Comparison of ENCODE assay signal across 8 mouse cellular contexts in genomic region chr13:107469491-107470276, GRCm38 (mm10).
A peak's percentile ranks its signal among the peaks of the same experiment; 100 is the strongest.
DNase-seq lines count a peak whose midpoint lies in the region; ATAC-seq and TF ChIP-seq lines count a peak whose summit lies in the region.

No protein-coding gene starts in this region.

- H3K27me3 ChIP-seq in limb, embryonic 11.5 days (ENCODE audit: control insufficient read depth, insufficient read depth, low read length) = no peaks in the 10 kb centered on the region
- no peaks in the 10 kb centered on the region for H3K27me3 ChIP-seq in midbrain, embryonic 16.5 days (ENCODE audit: control insufficient read depth, insufficient read depth, low read depth, low read length)

- no peaks in the 10 kb centered on the region for H3K9me3 ChIP-seq in limb, embryonic 11.5 days (ENCODE audit: control insufficient read depth, low read length)
- no peaks in the 10 kb centered on the region for H3K9me3 ChIP-seq in midbrain, embryonic 16.5 days (replicated peaks; ENCODE audit: control insufficient read depth, low read length, poor library complexity, severe bottlenecking)

- no peak overlapping the region for H3K27ac ChIP-seq in embryonic fibroblast, embryonic 13.5 days (ENCODE audit: insufficient read depth, low read length)
- no peak overlapping the region for H3K27ac ChIP-seq in limb, embryonic 11.5 days (replicated peaks; ENCODE audit: low read depth, low read length)
- H3K27ac ChIP-seq in midbrain, embryonic 16.5 days (ENCODE audit: low read length) = no peak overlapping the region

- no peak overlapping the region for H3K9ac ChIP-seq in limb, embryonic 11.5 days (ENCODE audit: low read length)
- 0 out of 2 replicates have a peak overlapping the region, but pooled peaks have one; percentile 53 for H3K9ac ChIP-seq in midbrain, embryonic 16.5 days (ENCODE audit: low read depth, low read length)

- H3K4me2 ChIP-seq in limb, embryonic 11.5 days (ENCODE audit: low read depth, severe bottlenecking) = peak overlapping the region; percentile 31
- H3K4me2 ChIP-seq in midbrain, embryonic 16.5 days (ENCODE audit: low read length) = peak overlapping the region; percentile 54

- 0 out of 2 replicates have a peak, but pooled peaks have one; percentile 35 for ATAC-seq in limb, embryonic 11.5 days (ENCODE audit: insufficient number of reproducible peaks, low FRiP score, low TSS enrichment, low read depth)
- ATAC-seq in midbrain, embryonic 16.5 days = peak; percentile 63
- ATAC-seq in activated CD4-positive, CD25-positive, alpha-beta regulatory T cell, adult 4 months = no peak

- no peak for TF ChIP-seq CTCF in embryonic fibroblast, embryonic 13.5 days (IDR thresholded peaks at IDR 0.05; ENCODE audit: borderline replicate concordance, insufficient read depth, low read length)

- TF ChIP-seq POLR2A in embryonic fibroblast, embryonic 13.5 days (IDR thresholded peaks at IDR 0.05; ENCODE audit: low read depth, low read length) = no peak

- peak; percentile 13 for DNase-seq in 3T3-L1 (ENCODE audit: low read depth, low spot score)
- DNase-seq in adrenal gland, postnatal 10 days = peak; percentile 76
- peak; percentile 40 for DNase-seq in heart, postnatal 4 days
- DNase-seq in limb, embryonic 11.5 days (ENCODE audit: low spot score) = no peak
- DNase-seq in frontal cortex, adult 2 months (ENCODE audit: extremely low spot score in 1 of 2, low spot score in 1 of 2) = no peak

- H3K4me3 ChIP-seq in embryonic fibroblast, embryonic 13.5 days (ENCODE audit: insufficient read depth, low read length) = peak overlapping the region; percentile 12; the same call in 1 of the 2 replicates
- H3K4me3 ChIP-seq in limb, embryonic 11.5 days (ENCODE audit: low read depth, low read length) = peak overlapping the region; percentile 9; the same call in 1 of the 2 replicates
- H3K4me3 ChIP-seq in midbrain, embryonic 16.5 days (ENCODE audit: low read depth, low read length) = peak overlapping the region; percentile 25

- no peaks in the 10 kb centered on the region for H3K36me3 ChIP-seq in limb, embryonic 11.5 days (ENCODE audit: control insufficient read depth, insufficient read depth, low read length)
- no peaks in the 10 kb centered on the region for H3K36me3 ChIP-seq in midbrain, embryonic 16.5 days (ENCODE audit: control insufficient read depth, insufficient read depth, low read length)

- 3% methylated on average over 13 of the region's 13 CpGs for whole genome bisulfite sequencing in limb, embryonic 11.5 days
- 2% methylated on average over 13 of the region's 13 CpGs for WGBS in midbrain, embryonic 16.5 days

- 0 out of 2 replicates have a peak, but pooled peaks cover 2% of the 10 kb centered on the region for H3K4me1 ChIP-seq in embryonic fibroblast, embryonic 13.5 days (ENCODE audit: control insufficient read depth, insufficient read depth, low read length)
- H3K4me1 ChIP-seq in limb, embryonic 11.5 days (ENCODE audit: control insufficient read depth, insufficient read depth, low read length) = peaks cover 8% of the 10 kb centered on the region; the same call in 1 of the 2 replicates
- H3K4me1 ChIP-seq in midbrain, embryonic 16.5 days (ENCODE audit: control insufficient read depth, insufficient read depth, low read length) = peaks cover 14% of the 10 kb centered on the region

Comparison
In these comparisons a context has a peak if more than half of its experiments do, and no peak if none do; other contexts are left out.
1. DNase-seq: peak in 3T3-L1 (single experiment), adrenal gland, postnatal 10 days (single experiment) and heart, postnatal 4 days (single experiment); none in limb, embryonic 11.5 days (single experiment) and frontal cortex, adult 2 months (0 of 2).
2. Peak in every context shown above with its lines, with median percentiles within 50 percentile points of each other: H3K4me3 ChIP-seq.